Mouse (Mus musculus) ES-E14 (cell line): ENCODE data around the gene Cntn2. TPM values are rescaled to one million over a fixed set of nuclear protein-coding genes. Genes with fewer than 3 reads are reported as not detected.
A peak's percentile ranks its signal among the peaks of the same experiment; 100 is the strongest.

ENCODE experiments used
- DNase-seq: peaks from one replicate; pipeline ENCODE4 v3.0.0-alpha.2; 2013; ENCODE audit warnings: low read depth, low spot score
- H3K27ac ChIP-seq: 2 replicates; pipeline ENCODE4 v1.5.1; 2012; ENCODE audit warnings: low read depth, mild to moderate bottlenecking, low read length, moderate library complexity, mixed read lengths; ENCODE audit not compliant: poor library complexity, insufficient read depth, severe bottlenecking
- H3K36me3 ChIP-seq: 2 replicates; pipeline ENCODE4 v1.6.1; 2012; ENCODE audit warnings: mild to moderate bottlenecking, low read length, moderate library complexity, mixed read lengths; ENCODE audit not compliant: control insufficient read depth, poor library complexity, insufficient read depth, severe bottlenecking
- H3K4me1 ChIP-seq, 2 experiments: fragments of 150-350 bp in 1 of 2; sonication (generic) in 1 of 2; 2 replicates each; pipeline ENCODE4 v1.6.1; 2012; ENCODE audit warnings: low read length in 2 of 2, mild to moderate bottlenecking in 1 of 2, mixed read lengths in 1 of 2; ENCODE audit not compliant: control insufficient read depth in 2 of 2, insufficient read depth in 2 of 2, poor library complexity in 1 of 2
- H3K4me3 ChIP-seq, 2 experiments: fragments of 150-350 bp in 1 of 2; sonication (generic) in 1 of 2; 2 replicates each; pipeline ENCODE4 v1.5.1; 2012; ENCODE audit warnings: low read length in 2 of 2, low read depth in 1 of 2, mild to moderate bottlenecking in 1 of 2, mixed read lengths in 1 of 2; ENCODE audit not compliant: insufficient read depth in 1 of 2, poor library complexity in 1 of 2, severe bottlenecking in 1 of 2
- H3K9ac ChIP-seq: 2 replicates; pipeline ENCODE4 v1.6.1; 2012; ENCODE audit warnings: low read depth, mild to moderate bottlenecking, low read length, mixed read lengths; ENCODE audit not compliant: poor library complexity, insufficient read depth, severe bottlenecking
- H3K9me3 ChIP-seq: fragments of 150-350 bp; sonication (generic); 2 replicates; pipeline ENCODE4 v1.6.1; 2012; ENCODE audit warnings: low read depth, mild to moderate bottlenecking, low read length; ENCODE audit not compliant: control insufficient read depth, insufficient read depth
- CHD2 ChIP-seq: IDR thresholded peaks from 2 replicates; pipeline ENCODE4 v1.6.1; 2014; ENCODE audit warnings: mild to moderate bottlenecking, low read depth, low read length, inconsistent platforms
- HCFC1 ChIP-seq: IDR thresholded peaks from 2 replicates; pipeline ENCODE4 v1.6.1; 2012; ENCODE audit warnings: low read length, inconsistent platforms, borderline replicate concordance; ENCODE audit not compliant: insufficient read depth
- MAFK ChIP-seq: IDR thresholded peaks from 2 replicates; pipeline ENCODE4 v1.6.1; 2014; ENCODE audit warnings: mild to moderate bottlenecking, low read depth, low read length, inconsistent platforms; ENCODE audit not compliant: insufficient read depth
- ZC3H11A ChIP-seq: IDR thresholded peaks from 2 replicates; pipeline ENCODE4 v1.6.1; 2012; ENCODE audit warnings: low read depth, mild to moderate bottlenecking, inconsistent platforms, low read length, borderline replicate concordance
- ZNF384 ChIP-seq: IDR thresholded peaks from 2 replicates; pipeline ENCODE4 v1.6.1; 2012; ENCODE audit warnings: low read depth, low read length, inconsistent platforms
- in situ Hi-C, 2 experiments: fragments of 600-800 bp; cut with MboI; formaldehyde crosslinking; loops; one replicate each; pipeline ENCODE4 v1.15.1; 2025; ENCODE audit warnings: low sequenced_read_pairs in 2 of 2, inconsistent platforms in 1 of 2; ENCODE audit not compliant: unreplicated experiment in 2 of 2
- total RNA-seq: library from RNA; depleted of rRNA; stranded (reverse); fragments of 300-350 nt; gene quantifications from 2 replicates; pipeline ENCODE4 v1.2.3, GENCODE M21; 2012

Gene Cntn2
- total RNA-seq, 1 experiment: 2.9 TPM

- H3K9me3 ChIP-seq: no peaks in the 10 kb centered on the region
- H3K36me3 ChIP-seq: no peaks in the 10 kb centered on the region
- no peak for DNase-seq
- no peak overlapping the region for H3K27ac ChIP-seq
- in situ Hi-C loops: no loop called here
- H3K9ac ChIP-seq: no peak overlapping the region
- H3K4me1 ChIP-seq: peaks cover 3 to 19% of the 10 kb centered on the region in 2 experiments; a peak in 3 of 4 replicates
- peak overlapping the region in 1 of 2 experiments; percentile 19; a peak in 1 of 4 replicates for H3K4me3 ChIP-seq
- TF ChIP-seq CHD2: no peak
- TF ChIP-seq HCFC1: no peak
- TF ChIP-seq MAFK: no peak
- no peak for TF ChIP-seq ZC3H11A
- TF ChIP-seq ZNF384: no peak
These were observed 2.4 kb downstream of the Cntn2 start for GRCm38 (mm10) chr1:132540701-132541100.

GRCm38 (mm10) chr1:132537736-132538135 is 5.3 kb downstream of the Cntn2 start:
- Histone ChIP-seq H3K27ac (no peak overlapping the region), H3K4me3 (no peak overlapping the region), H3K36me3 (no peaks in the 10 kb centered on the region), H3K4me1 (peaks cover 3 to 26% of the 10 kb centered on the region in 2 experiments; a peak in 3 of 4 replicates), H3K9me3 (no peaks in the 10 kb centered on the region), H3K9ac (no peak overlapping the region)
- in situ Hi-C loops: no loop called here
- no peak for DNase-seq
- no peak for TF ChIP-seq MAFK
- no peak for TF ChIP-seq ZC3H11A
- TF ChIP-seq ZNF384: no peak
- no peak for TF ChIP-seq CHD2
- no peak for TF ChIP-seq HCFC1

GRCm38 (mm10) chr1:132536416-132536815 is 6.6 kb downstream of the Cntn2 start:
- TF ChIP-seq CHD2 (no peak), ZNF384 (no peak), ZC3H11A (no peak), MAFK (no peak), HCFC1 (no peak)
- Histone ChIP-seq H3K27ac (no peak overlapping the region), H3K4me1 (peaks cover 3 to 16% of the 10 kb centered on the region in 2 experiments; a peak in 3 of 4 replicates), H3K9me3 (no peaks in the 10 kb centered on the region), H3K9ac (no peak overlapping the region), H3K4me3 (no peak overlapping the region), H3K36me3 (no peaks in the 10 kb centered on the region)
- no peak for DNase-seq
- in situ Hi-C loops: no loop called here

GRCm38 (mm10) chr1:132535541-132535940 is 7.5 kb downstream of the Cntn2 start:
- TF ChIP-seq ZNF384 (no peak), MAFK (no peak), HCFC1 (no peak), CHD2 (no peak), ZC3H11A (no peak)
- in situ Hi-C loops: no loop called here
- Histone ChIP-seq H3K27ac (no peak overlapping the region), H3K4me3 (no peak overlapping the region), H3K36me3 (no peaks in the 10 kb centered on the region), H3K4me1 (peaks cover under 1 to 18% of the 10 kb centered on the region in 2 experiments; a peak in 3 of 4 replicates), H3K9ac (no peak overlapping the region), H3K9me3 (no peaks in the 10 kb centered on the region)
- DNase-seq: no peak

- no peak overlapping the region for H3K4me3 ChIP-seq
- in situ Hi-C loops: no loop called here
- H3K4me1 ChIP-seq: peaks cover 1 to 19% of the 10 kb centered on the region in 2 experiments; a peak in 2 of 4 replicates
- H3K9ac ChIP-seq: no peak overlapping the region
- no peaks in the 10 kb centered on the region for H3K9me3 ChIP-seq
- TF ChIP-seq ZNF384 (no peak), ZC3H11A (no peak), HCFC1 (no peak), CHD2 (no peak), MAFK (no peak)
- no peaks in the 10 kb centered on the region for H3K36me3 ChIP-seq
- DNase-seq: no peak
- no peak overlapping the region for H3K27ac ChIP-seq
These were observed 9.2 kb downstream of the Cntn2 start for GRCm38 (mm10) chr1:132533840-132534239.
